Mouse (Mus musculus) gastrocnemius, postnatal 10 days (tissue): ENCODE results near the gene Ccdc167. TPM values are rescaled to one million over a fixed set of nuclear protein-coding genes. Genes with fewer than 3 reads are reported as not detected.

Experiments used
- total RNA-seq, 2 experiments: library from RNA; stranded (reverse); gene quantifications; 2 replicates each; pipeline ENCODE4 v1.2.3; 2021

Ccdc167 gene
- total RNA-seq, 2 experiments from 2014 or later: 6.2 to 9.3 TPM

Other genes with a start within 250 kb of the Ccdc167 start
- gene Pim1, start 226.3 kb downstream of the Ccdc167 start, total RNA-seq: 10 to 100 TPM; 15.0 to 23.3 TPM
- gene Gm17657, start 167.4 kb downstream of the Ccdc167 start, total RNA-seq: not detected
- 1 to 10 TPM; 9.3 to 9.8 TPM for gene Tbc1d22b, start 167.3 kb downstream of the Ccdc167 start, total RNA-seq
- gene Tmem217, start 164.7 kb downstream of the Ccdc167 start, total RNA-seq: not detected
- gene Rnf8, start 102.3 kb downstream of the Ccdc167 start, total RNA-seq: 10 to 100 TPM; 27.2 to 29.1 TPM
- 1 to 10 TPM in 1 of 2 experiments, under 1 TPM in 1; 0.96 to 1.8 TPM for gene Gm28043, start 102.2 kb downstream of the Ccdc167 start, total RNA-seq
- gene Cmtr1, start 56.4 kb downstream of the Ccdc167 start, total RNA-seq: 10 to 100 TPM; 46.1 to 51.9 TPM